Mouse (Mus musculus) heart, embryonic 13.5 days (tissue): ENCODE data around the gene Cldn13. TPM values are rescaled to one million over a fixed set of nuclear protein-coding genes. Genes with fewer than 3 reads are reported as not detected.
A peak's percentile ranks its signal among the peaks of the same experiment; 100 is the strongest.

ENCODE experiments used
- ATAC-seq: fragments of 200-750 bp; cut with Nextera tagmentation; 2 replicates; pipeline ENCODE4 v1.8.0; 2017; ENCODE audit warnings: moderate TSS enrichment; ENCODE audit not compliant: insufficient number of reproducible peaks, low FRiP score, low TSS enrichment; ENCODE audit errors: extremely low read depth
- H3K27ac ChIP-seq: fragments of 300-500 bp; sonication (generic); replicated peaks from 2 replicates; pipeline ENCODE4 v1.5.1; 2015; ENCODE audit warnings: moderate library complexity, mild to moderate bottlenecking, inconsistent platforms
- H3K27me3 ChIP-seq: fragments of 300-500 bp; sonication (generic); replicated peaks from 2 replicates; pipeline ENCODE4 v1.6.1; 2015; ENCODE audit warnings: mild to moderate bottlenecking, inconsistent platforms
- H3K36me3 ChIP-seq: fragments of 300-500 bp; sonication (generic); 2 replicates; pipeline ENCODE4 v1.6.1; 2015; ENCODE audit warnings: mild to moderate bottlenecking, inconsistent platforms
- H3K4me1 ChIP-seq: fragments of 300-500 bp; sonication (generic); 2 replicates; pipeline ENCODE4 v1.6.1; 2015; ENCODE audit warnings: inconsistent platforms
- H3K4me2 ChIP-seq: fragments of 300-500 bp; sonication (generic); 2 replicates; pipeline ENCODE4 v1.6.1; 2015; ENCODE audit warnings: inconsistent platforms, mild to moderate bottlenecking, moderate library complexity
- H3K4me3 ChIP-seq: fragments of 300-500 bp; sonication (generic); 2 replicates; pipeline ENCODE4 v1.5.1; 2015; ENCODE audit warnings: moderate library complexity, mild to moderate bottlenecking, inconsistent platforms
- H3K9ac ChIP-seq: fragments of 300-500 bp; sonication (generic); 2 replicates; pipeline ENCODE4 v1.6.1; 2015; ENCODE audit warnings: inconsistent platforms, mild to moderate bottlenecking, moderate library complexity
- H3K9me3 ChIP-seq: fragments of 300-500 bp; sonication (generic); 2 replicates; pipeline ENCODE4 v1.6.1; 2016; ENCODE audit warnings: inconsistent platforms
- WGBS: fragments of 180-500 bp; shearing (Covaris S2); methylation state at CpG from one replicate; pipeline ENCODE4 v1.1.7; 2015; ENCODE audit warnings: mixed read lengths; 5-methylcytosine and 5-hydroxymethylcytosine counted together
- polyA plus RNA-seq: library from polyadenylated mRNA; unstranded; fragments of >200 nt; fragmentation: Nextera tagmentation; extraction: Ambion mirVana; gene quantifications from 2 replicates; pipeline ENCODE4 v1.2.1, GENCODE M21; 2015

Gene Cldn13
- polyA plus RNA-seq, 1 experiment from 2014 or later, result 3.2 TPM

DNA sequence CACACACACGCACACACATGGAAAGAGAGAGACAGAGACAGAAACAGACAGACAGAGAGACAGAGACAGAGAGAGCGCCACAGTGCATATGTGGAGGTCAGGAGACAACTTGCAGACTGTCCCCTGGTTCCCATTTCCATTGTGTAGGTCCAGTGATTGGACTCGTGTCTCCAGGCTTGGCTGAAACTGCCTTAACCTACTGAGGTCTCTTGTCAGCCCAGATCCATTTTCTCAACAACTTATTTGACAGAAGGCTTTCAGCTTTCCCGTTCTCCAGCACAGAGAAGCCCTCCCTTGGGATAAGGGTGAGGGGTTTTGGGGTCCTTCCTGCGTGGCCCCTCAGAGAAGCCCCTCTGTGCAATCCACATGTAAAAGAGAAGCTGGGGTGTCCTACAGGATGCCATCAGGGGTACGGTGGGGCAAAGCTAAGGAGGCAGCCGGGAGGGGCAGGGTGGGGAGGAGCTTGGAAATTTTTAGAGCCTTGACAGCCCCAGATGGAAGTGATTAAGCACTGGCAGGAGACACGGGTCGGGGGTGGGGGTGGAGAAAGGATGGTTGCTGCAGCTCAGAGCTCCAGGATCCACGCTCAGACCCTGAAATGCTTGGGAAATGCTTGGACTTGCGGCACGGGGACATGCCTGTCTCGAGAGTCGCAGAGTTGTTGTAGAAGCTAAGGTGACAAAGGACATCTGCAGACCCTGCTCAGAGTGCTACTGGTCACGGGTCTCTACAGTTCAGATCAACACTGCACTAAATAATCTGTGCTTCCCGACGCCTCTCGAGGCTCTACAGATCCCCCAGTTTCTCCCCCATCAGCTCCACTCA lies 47.8 kb downstream of the Cldn13 start:
- WGBS, result 31% methylated on average over 18 of the region's 18 CpGs
- peaks cover 24% of the 10 kb centered on the region for H3K4me1 ChIP-seq
- H3K27me3 ChIP-seq, result 0 out of 2 replicates have a peak, but pooled peaks cover 6% of the 10 kb centered on the region
- peak overlapping the region; percentile 52 for H3K9ac ChIP-seq
- no peak for ATAC-seq
- H3K36me3 ChIP-seq, result no peaks in the 10 kb centered on the region
- peak overlapping the region; percentile 43 for H3K4me2 ChIP-seq
- H3K4me3 ChIP-seq, result no peak overlapping the region
- H3K9me3 ChIP-seq, result no peaks in the 10 kb centered on the region
- no peak overlapping the region for H3K27ac ChIP-seq

DNA sequence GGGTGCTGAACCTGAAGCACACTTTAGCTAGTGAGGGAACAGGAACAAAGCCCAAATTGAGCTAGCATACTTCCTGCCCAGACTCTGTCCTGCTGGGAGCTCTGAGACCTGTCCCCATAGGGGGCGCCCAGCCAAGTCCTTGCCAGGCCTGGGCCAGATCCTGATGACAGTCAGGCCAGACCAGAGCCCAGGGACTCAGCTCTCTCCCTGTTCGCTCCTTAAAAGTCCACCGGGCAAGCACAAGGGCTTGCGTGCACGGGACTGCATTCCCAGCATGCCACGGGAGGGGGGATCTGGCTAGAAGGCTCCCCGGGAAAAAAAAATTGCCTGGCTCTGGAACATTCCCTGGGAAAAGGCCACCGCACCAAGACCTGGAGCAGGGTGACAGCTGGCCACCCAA lies 50.2 kb downstream of the Cldn13 start:
- no peak overlapping the region for H3K4me3 ChIP-seq
- peak overlapping the region; percentile 14; the same call in 1 of the 2 replicates for H3K9ac ChIP-seq
- H3K27ac ChIP-seq, result peak overlapping the region; percentile 63
- H3K4me1 ChIP-seq, result peaks cover 24% of the 10 kb centered on the region
- ATAC-seq, result no peak
- H3K4me2 ChIP-seq, result no peak overlapping the region
- 0 out of 2 replicates have a peak, but pooled peaks cover 6% of the 10 kb centered on the region for H3K27me3 ChIP-seq
- no peaks in the 10 kb centered on the region for H3K9me3 ChIP-seq
- 30% methylated on average over 8 of the region's 8 CpGs for WGBS
- H3K36me3 ChIP-seq, result no peaks in the 10 kb centered on the region

Other genes starting within 250 kb of the Cldn13 start
- 3.1 and 3.8 TPM in 2 replicates for gene Limk1, start 226.9 kb downstream of the Cldn13 start, polyA plus RNA-seq
- gene Eln, start 168.2 kb downstream of the Cldn13 start, polyA plus RNA-seq, result 266 and 283 TPM in 2 replicates
- not detected in 2 replicates for gene Tmem270, start 8.8 kb downstream of the Cldn13 start, polyA plus RNA-seq
- 9.3 and 10.4 TPM in 2 replicates for gene Mettl27, start 16.8 kb upstream of the Cldn13 start, polyA plus RNA-seq
- gene Cldn4, start 31.4 kb upstream of the Cldn13 start, polyA plus RNA-seq, result 1.6 and 1.7 TPM in 2 replicates
- gene Cldn3, start 70.7 kb upstream of the Cldn13 start, polyA plus RNA-seq, result 6.3 and 7.0 TPM in 2 replicates
- 59.1 and 65.8 TPM in 2 replicates for gene Abhd11, start 93.6 kb upstream of the Cldn13 start, polyA plus RNA-seq
- 8.2 and 8.3 TPM in 2 replicates for gene Stx1a, start 108.0 kb upstream of the Cldn13 start, polyA plus RNA-seq
- gene Dnajc30, start 148.7 kb upstream of the Cldn13 start, polyA plus RNA-seq, result 26.4 and 28.1 TPM in 2 replicates
- 70.8 and 71.2 TPM in 2 replicates for gene Bud23, start 149.4 kb upstream of the Cldn13 start, polyA plus RNA-seq
- 3.0 and 3.3 TPM in 2 replicates for gene Vps37d, start 162.7 kb upstream of the Cldn13 start, polyA plus RNA-seq
- gene Mlxipl, start 174.4 kb upstream of the Cldn13 start, polyA plus RNA-seq, result 1.2 and 1.3 TPM in 2 replicates
- 18.0 and 18.1 TPM in 2 replicates for gene Tbl2, start 234.1 kb upstream of the Cldn13 start, polyA plus RNA-seq